Mouse (Mus musculus) lung, embryonic 14.5 days (tissue): ENCODE measurements around the gene Cd248. TPM values are rescaled to one million over a fixed set of nuclear protein-coding genes. Genes with fewer than 3 reads are reported as not detected.

ENCODE experiments used
- ATAC-seq: fragments of 200-750 bp; cut with Nextera tagmentation; 2 replicates; pipeline ENCODE4 v1.8.0; 2017; ENCODE audit warnings: mild to moderate bottlenecking, moderate TSS enrichment, moderate library complexity; ENCODE audit not compliant: insufficient read depth
- DNase-seq: peaks from one replicate; pipeline ENCODE4 v3.0.0-alpha.2; 2015
- H3K27ac ChIP-seq: fragments of 300-500 bp; sonication (generic); 2 replicates; pipeline ENCODE4 v1.5.1; 2014; ENCODE audit warnings: low read depth, mild to moderate bottlenecking, moderate library complexity
- H3K27me3 ChIP-seq: fragments of 300-500 bp; sonication (generic); 2 replicates; pipeline ENCODE4 v1.6.1; 2014; ENCODE audit warnings: low read length, control low read depth; ENCODE audit not compliant: insufficient read depth
- H3K36me3 ChIP-seq: fragments of 300-500 bp; sonication (generic); 2 replicates; pipeline ENCODE4 v1.6.1; 2014; ENCODE audit warnings: control low read depth; ENCODE audit not compliant: insufficient read depth
- H3K4me1 ChIP-seq: fragments of 300-500 bp; sonication (generic); 2 replicates; pipeline ENCODE4 v1.6.1; 2014; ENCODE audit warnings: antibody characterized with exemption, control low read depth; ENCODE audit not compliant: insufficient read depth
- H3K4me2 ChIP-seq: fragments of 300-500 bp; sonication (generic); 2 replicates; pipeline ENCODE4 v1.6.1; 2014; ENCODE audit warnings: mild to moderate bottlenecking
- H3K4me3 ChIP-seq: fragments of 300-500 bp; sonication (generic); 2 replicates; pipeline ENCODE4 v1.5.1; 2014; ENCODE audit warnings: low read depth, low read length
- H3K9ac ChIP-seq: fragments of 300-500 bp; sonication (generic); 2 replicates; pipeline ENCODE4 v1.6.1; 2014
- H3K9me3 ChIP-seq: fragments of 300-500 bp; sonication (generic); 2 replicates; pipeline ENCODE4 v1.6.1; 2016; ENCODE audit warnings: low read depth, low read length, control low read depth
- CTCF ChIP-seq: IDR thresholded peaks from 2 replicates; pipeline ENCODE4 v1.5.1; 2016; ENCODE audit warnings: antibody characterized with exemption, low read depth
- WGBS: fragments of 180-500 bp; shearing (Covaris S2); extraction: QIAGEN DNeasy Blood & Tissue Kit; methylation state at CpG from one replicate; pipeline ENCODE4 v1.1.7; 2014; 5-methylcytosine and 5-hydroxymethylcytosine counted together
- polyA plus RNA-seq: library from polyadenylated mRNA; unstranded; fragments of >200 nt; fragmentation: Nextera tagmentation; extraction: Ambion mirVana; gene quantifications from 2 replicates; pipeline ENCODE4 v1.2.1, GENCODE M21; 2014

Cd248 gene
- polyA plus RNA-seq, 1 experiment from 2014 or later: 110 TPM

DNA sequence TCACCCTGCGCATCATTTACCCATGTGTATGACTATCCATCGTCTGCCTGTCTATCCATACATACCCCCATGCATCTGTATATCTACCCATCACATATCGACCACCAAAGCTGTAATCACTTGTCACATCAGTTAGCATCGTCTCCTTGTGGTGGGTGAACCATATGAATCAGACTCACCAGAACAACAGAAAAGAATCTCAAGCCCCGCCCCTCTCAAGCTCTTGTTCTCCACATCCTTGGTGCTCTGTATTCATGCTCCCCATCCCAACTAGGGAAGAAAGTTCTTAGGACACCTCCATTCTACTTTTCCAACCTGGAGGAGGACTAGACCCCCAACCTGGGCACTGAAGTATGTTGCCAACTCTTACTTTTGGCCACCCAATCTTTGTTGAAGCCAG is 5.8 kb upstream of the Cd248 start:
- H3K4me2 ChIP-seq: no peak overlapping the region
- DNase-seq: no peak
- TF ChIP-seq CTCF: no peak
- peaks cover 50% of the 10 kb centered on the region for H3K4me1 ChIP-seq
- no peaks in the 10 kb centered on the region for H3K36me3 ChIP-seq
- H3K9ac ChIP-seq: no peak overlapping the region
- ATAC-seq: no peak
- H3K27me3 ChIP-seq: peaks cover 3% of the 10 kb centered on the region; the same call in 1 of the 2 replicates
- H3K4me3 ChIP-seq: no peak overlapping the region
- H3K9me3 ChIP-seq: no peaks in the 10 kb centered on the region
- WGBS: 75% methylated on average over 5 of the region's 5 CpGs
- H3K27ac ChIP-seq: no peak overlapping the region

DNA sequence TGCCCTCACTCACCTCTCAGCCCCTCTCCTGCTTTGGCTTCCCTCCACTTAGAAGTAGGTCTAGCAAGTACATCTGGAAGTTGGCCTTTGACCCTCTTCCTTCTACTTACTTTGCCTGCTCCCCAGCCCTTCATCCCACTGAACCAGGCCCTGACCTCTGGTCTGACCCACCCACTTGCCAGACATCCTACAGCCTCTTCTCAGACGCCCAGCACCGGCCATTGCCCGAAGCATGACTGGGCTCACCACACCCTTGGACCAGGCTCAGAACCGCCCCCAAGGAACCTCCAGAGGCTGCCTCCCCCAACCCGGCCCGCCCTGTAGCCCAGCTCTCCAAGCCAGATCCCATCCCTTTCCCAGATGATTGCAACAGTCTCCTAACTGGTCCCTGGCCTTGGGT is 5.4 kb upstream of the Cd248 start:
- WGBS: 68% methylated on average over 6 of the region's 6 CpGs
- H3K4me2 ChIP-seq: no peak overlapping the region

DNA sequence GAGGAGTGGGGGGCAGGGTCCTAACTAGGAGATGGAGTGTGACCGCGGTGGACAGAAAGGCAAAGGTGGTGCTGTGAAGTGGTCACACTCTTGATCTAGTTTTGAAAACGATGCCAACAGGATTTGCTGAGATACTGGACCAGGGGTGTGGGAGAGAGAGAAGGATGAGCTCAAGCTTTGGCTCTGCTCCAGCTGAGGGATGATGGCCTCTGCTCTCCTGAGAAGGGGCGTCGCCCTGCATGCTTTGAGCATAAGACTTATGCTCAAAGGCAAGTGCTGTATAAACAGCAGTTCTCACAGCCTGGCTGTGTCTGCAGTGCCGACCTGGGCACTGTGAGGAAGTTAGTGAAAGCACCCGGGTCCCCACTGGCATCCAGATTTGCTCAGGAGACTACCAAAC is 2.8 kb upstream of the Cd248 start:
- H3K27ac ChIP-seq: peak overlapping the region; percentile 2; the same call in 1 of the 2 replicates
- ATAC-seq (no peak), DNase-seq (peak; percentile 69)
- 27% methylated on average over 7 of the region's 7 CpGs for WGBS
- H3K4me2 ChIP-seq: 0 out of 2 replicates have a peak overlapping the region, but pooled peaks have one; percentile 10
- H3K9ac ChIP-seq: no peak overlapping the region
- H3K4me3 ChIP-seq: no peak overlapping the region
- H3K4me1 ChIP-seq: peaks cover 36% of the 10 kb centered on the region
- H3K27me3 ChIP-seq: peaks cover 24% of the 10 kb centered on the region; the same call in 1 of the 2 replicates
- H3K36me3 ChIP-seq: no peaks in the 10 kb centered on the region
- no peaks in the 10 kb centered on the region for H3K9me3 ChIP-seq
- no peak for TF ChIP-seq CTCF

More for the DNA sequence above, 5.4 kb upstream of the Cd248 start:
- H3K4me1 ChIP-seq: peaks cover 53% of the 10 kb centered on the region
- H3K27ac ChIP-seq: no peak overlapping the region
- no peak for DNase-seq
- H3K36me3 ChIP-seq: no peaks in the 10 kb centered on the region
- ATAC-seq: no peak
- H3K9ac ChIP-seq: no peak overlapping the region
- TF ChIP-seq CTCF: no peak
- H3K9me3 ChIP-seq: no peaks in the 10 kb centered on the region
- peaks cover 7% of the 10 kb centered on the region; the same call in 1 of the 2 replicates for H3K27me3 ChIP-seq
- no peak overlapping the region for H3K4me3 ChIP-seq

DNA sequence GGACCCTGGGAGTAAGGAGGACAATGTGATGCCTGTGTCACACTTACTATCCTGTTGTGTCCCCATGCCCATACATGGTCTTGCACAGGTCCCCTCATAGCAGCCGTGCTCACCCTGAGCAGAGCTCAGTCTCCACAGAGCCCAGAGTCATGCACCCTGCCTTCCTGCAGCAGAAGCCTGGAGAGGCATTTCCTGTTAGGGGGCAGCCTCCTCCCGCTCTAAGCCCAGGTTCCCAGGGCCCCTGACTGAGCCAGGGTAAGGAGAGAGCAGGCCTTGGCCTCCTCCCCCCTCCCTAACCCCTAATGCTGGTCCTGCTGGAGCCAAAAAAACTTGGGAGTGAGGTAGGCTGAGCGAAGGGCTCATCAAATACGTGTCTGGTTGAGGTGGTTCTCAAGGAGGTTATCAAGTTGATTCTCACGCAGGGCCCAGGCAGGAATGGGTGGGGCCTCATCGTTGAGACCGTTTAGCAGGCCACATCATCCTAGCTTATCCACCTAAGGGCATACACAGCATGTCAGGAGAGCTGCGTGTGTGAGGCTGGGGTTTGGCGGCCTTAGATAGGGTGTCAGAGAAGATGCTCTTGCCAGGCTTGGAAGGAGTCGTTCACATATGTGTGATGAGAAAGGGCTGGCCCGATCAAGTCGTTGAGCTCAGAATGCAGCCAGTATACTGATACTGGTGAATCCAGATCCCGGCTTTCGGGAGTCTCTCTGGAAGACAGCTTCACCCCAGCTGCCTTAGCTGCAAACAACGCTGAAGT is 658 bp upstream of the Cd248 start:
- ATAC-seq: peak; percentile 2
- peak overlapping the region; percentile 95 for H3K27ac ChIP-seq
- 4% methylated on average over 15 of the region's 15 CpGs for WGBS
- no peak for TF ChIP-seq CTCF
- H3K36me3 ChIP-seq: no peaks in the 10 kb centered on the region
- no peaks in the 10 kb centered on the region for H3K9me3 ChIP-seq
- peak overlapping the region; percentile 77 for H3K4me2 ChIP-seq
- peaks cover 27% of the 10 kb centered on the region for H3K4me1 ChIP-seq
- peak overlapping the region; percentile 76 for H3K9ac ChIP-seq
- H3K27me3 ChIP-seq: peaks cover 32% of the 10 kb centered on the region; the same call in 1 of the 2 replicates
- DNase-seq: peak; percentile 77
- H3K4me3 ChIP-seq: peak overlapping the region; percentile 62

DNA sequence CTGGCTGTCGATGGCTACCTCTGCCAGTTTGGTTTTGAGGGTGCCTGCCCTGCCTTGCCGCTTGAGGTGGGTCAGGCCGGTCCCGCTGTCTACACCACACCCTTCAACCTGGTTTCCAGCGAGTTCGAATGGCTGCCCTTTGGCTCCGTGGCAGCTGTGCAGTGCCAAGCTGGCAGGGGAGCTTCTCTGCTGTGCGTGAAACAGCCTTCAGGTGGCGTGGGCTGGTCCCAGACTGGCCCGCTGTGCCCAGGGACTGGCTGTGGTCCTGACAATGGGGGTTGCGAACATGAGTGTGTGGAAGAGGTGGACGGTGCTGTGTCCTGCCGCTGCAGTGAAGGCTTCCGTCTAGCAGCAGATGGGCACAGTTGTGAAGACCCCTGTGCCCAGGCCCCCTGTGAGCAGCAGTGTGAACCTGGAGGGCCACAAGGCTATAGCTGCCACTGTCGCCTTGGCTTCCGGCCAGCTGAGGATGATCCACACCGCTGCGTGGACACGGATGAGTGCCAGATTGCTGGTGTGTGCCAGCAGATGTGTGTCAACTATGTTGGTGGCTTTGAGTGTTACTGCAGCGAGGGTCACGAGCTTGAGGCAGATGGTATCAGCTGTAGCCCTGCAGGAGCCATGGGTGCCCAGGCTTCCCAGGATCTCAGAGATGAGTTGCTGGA is 824 bp downstream of the Cd248 start:
- H3K9me3 ChIP-seq: no peaks in the 10 kb centered on the region
- ATAC-seq: no peak
- H3K4me2 ChIP-seq: peak overlapping the region; percentile 77
- H3K27me3 ChIP-seq: peaks cover 32% of the 10 kb centered on the region; the same call in 1 of the 2 replicates
- no peaks in the 10 kb centered on the region for H3K36me3 ChIP-seq
- H3K27ac ChIP-seq: peak overlapping the region; percentile 95; the same call in 1 of the 2 replicates
- H3K4me1 ChIP-seq: peaks cover 27% of the 10 kb centered on the region
- peak overlapping the region; percentile 76 for H3K9ac ChIP-seq
- peak; percentile 41 for DNase-seq
- peak; percentile 33; the same call in 1 of the 2 replicates for TF ChIP-seq CTCF
- 22% methylated on average over 21 of the region's 21 CpGs for WGBS
- H3K4me3 ChIP-seq: peak overlapping the region; percentile 62

DNA sequence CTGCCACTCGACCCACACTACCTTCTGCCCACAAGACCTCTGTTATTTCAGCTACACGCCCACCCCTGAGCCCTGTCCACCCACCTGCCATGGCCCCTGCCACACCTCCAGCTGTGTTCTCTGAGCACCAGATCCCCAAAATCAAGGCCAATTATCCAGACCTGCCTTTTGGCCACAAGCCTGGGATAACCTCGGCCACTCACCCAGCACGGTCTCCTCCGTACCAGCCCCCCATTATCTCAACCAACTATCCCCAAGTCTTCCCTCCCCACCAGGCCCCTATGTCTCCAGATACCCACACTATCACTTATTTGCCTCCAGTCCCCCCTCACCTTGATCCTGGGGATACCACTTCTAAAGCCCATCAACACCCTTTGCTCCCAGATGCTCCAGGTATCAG is 1.6 kb downstream of the Cd248 start:
- ATAC-seq (no peak), DNase-seq (no peak)
- H3K4me3 ChIP-seq: peak overlapping the region; percentile 62
- H3K27ac ChIP-seq: no peak overlapping the region
- H3K4me2 ChIP-seq: peak overlapping the region; percentile 77
- H3K36me3 ChIP-seq: no peaks in the 10 kb centered on the region
- TF ChIP-seq CTCF: no peak
- peak overlapping the region; percentile 76 for H3K9ac ChIP-seq
- peaks cover 27% of the 10 kb centered on the region for H3K4me1 ChIP-seq
- 71% methylated on average over 5 of the region's 5 CpGs for WGBS
- peaks cover 32% of the 10 kb centered on the region; the same call in 1 of the 2 replicates for H3K27me3 ChIP-seq
- H3K9me3 ChIP-seq: no peaks in the 10 kb centered on the region

DNA sequence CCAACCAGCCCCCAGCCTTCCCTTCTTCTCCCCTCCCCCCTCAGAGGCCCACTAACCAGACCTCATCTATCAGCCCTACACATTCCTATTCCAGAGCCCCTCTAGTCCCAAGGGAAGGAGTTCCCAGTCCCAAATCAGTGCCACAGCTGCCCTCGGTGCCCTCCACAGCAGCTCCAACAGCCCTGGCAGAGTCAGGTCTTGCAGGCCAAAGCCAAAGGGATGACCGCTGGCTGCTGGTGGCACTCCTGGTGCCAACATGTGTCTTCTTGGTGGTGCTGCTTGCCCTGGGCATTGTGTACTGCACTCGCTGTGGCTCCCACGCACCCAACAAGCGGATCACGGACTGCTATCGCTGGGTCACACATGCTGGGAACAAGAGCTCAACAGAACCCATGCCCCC is 2.1 kb downstream of the Cd248 start:
- Histone ChIP-seq H3K9me3 (no peaks in the 10 kb centered on the region), H3K4me1 (peaks cover 24% of the 10 kb centered on the region), H3K27me3 (peaks cover 32% of the 10 kb centered on the region; the same call in 1 of the 2 replicates), H3K27ac (peak overlapping the region; percentile 5; the same call in 1 of the 2 replicates), H3K4me3 (peak overlapping the region; percentile 62), H3K36me3 (no peaks in the 10 kb centered on the region), H3K9ac (peak overlapping the region; percentile 57), H3K4me2 (peak overlapping the region; percentile 77)
- ATAC-seq (no peak), DNase-seq (no peak)
- no peak for TF ChIP-seq CTCF
- WGBS: 74% methylated on average over 7 of the region's 7 CpGs
